In the genomic region with DNA sequence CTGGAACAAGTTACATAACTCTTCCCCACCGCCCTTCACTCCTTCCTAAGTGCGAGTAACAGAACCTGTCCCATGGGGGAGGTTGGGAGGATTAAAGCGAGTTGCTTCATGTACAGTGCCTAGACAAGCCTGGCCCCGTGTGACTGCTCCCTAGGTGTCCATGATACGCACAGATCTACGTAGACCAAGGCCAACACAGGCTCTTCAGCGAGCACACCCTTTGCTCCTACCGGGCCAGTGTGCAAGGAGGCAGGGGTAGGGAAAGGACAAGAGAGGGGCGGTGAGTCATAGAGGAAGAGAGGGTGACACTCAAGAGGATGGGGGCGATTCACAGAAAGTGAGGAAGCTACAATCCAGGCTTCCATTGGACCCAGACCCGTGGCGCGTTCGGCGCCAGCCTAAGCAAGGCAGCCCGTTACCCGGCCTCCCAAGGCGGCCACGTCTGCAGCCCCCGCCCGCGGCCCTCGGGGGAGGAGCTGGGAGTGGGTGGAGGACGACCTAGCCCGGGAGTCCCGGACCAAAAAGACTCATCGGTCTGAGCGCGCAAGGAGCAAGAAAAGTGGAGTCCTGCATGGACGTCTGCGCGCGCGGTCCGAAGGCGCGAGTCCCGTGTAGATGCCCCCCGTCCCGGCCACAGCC, we compare ENCODE assay signal across 8 mouse cellular contexts. TPM values are rescaled to one million over a fixed set of nuclear protein-coding genes. Genes with fewer than 3 reads are reported as not detected.
DNase-seq lines count a peak whose midpoint lies in the region; ATAC-seq and TF ChIP-seq lines count a peak whose summit lies in the region.

No protein-coding gene starts in this region.

- no peaks in the 10 kb centered on the region for H3K27me3 ChIP-seq in intestine, embryonic 14.5 days (replicated peaks; ENCODE audit: control insufficient read depth, insufficient read depth, low read length)

- TF ChIP-seq POLR2A in lung, adult 2 months (IDR thresholded peaks at IDR 0.05; ENCODE audit: borderline replicate concordance, extremely low read depth, low read depth, low read length) = no peak
- TF ChIP-seq POLR2A in olfactory bulb, adult 2 months (IDR thresholded peaks at IDR 0.05; ENCODE audit: insufficient read depth, low read depth, low read length) = no peak

- intact Hi-C loops in gastrocnemius, postnatal 14 days (cut with DNase I; ENCODE audit: low total_unique reads) = no loop called here

- H3K4me1 ChIP-seq in brown adipose tissue, adult 24 weeks (ENCODE audit: control insufficient read depth, insufficient read depth, insufficient read length, low read length) = peaks cover 5% of the 10 kb centered on the region; the same call in 1 of the 2 replicates
- H3K4me1 ChIP-seq in intestine, embryonic 14.5 days (replicated peaks; ENCODE audit: control insufficient read depth, insufficient read depth, low read length) = peaks cover 18% of the 10 kb centered on the region
- peaks cover 17% of the 10 kb centered on the region for H3K4me1 ChIP-seq in lung, adult 2 months (ENCODE audit: control insufficient read depth, insufficient read depth, low read length)
- H3K4me1 ChIP-seq in olfactory bulb, adult 2 months (ENCODE audit: control insufficient read depth, insufficient read depth, low read length) = peaks cover 14% of the 10 kb centered on the region

- H3K27ac ChIP-seq in brown adipose tissue, adult 24 weeks (replicated peaks; ENCODE audit: low read depth, low read length) = peak overlapping the region; percentile 89
- peak overlapping the region; percentile 92 for H3K27ac ChIP-seq in intestine, embryonic 14.5 days (ENCODE audit: low read depth)
- no peak overlapping the region; the same call in 1 of the 2 replicates for H3K27ac ChIP-seq in olfactory bulb, adult 2 months (ENCODE audit: insufficient read depth, low read depth, low read length)

- peak overlapping the region; percentile 96 for H3K4me3 ChIP-seq in brown adipose tissue, adult 24 weeks (ENCODE audit: insufficient read depth, low read depth, low read length)
- H3K4me3 ChIP-seq in intestine, embryonic 14.5 days (ENCODE audit: low read depth, low read length) = peak overlapping the region; percentile 78
- peak overlapping the region; percentile 75 for H3K4me3 ChIP-seq in lung, adult 2 months (replicated peaks; ENCODE audit: extremely low read depth, low read depth, low read length)
- H3K4me3 ChIP-seq in olfactory bulb, adult 2 months (ENCODE audit: insufficient read depth, low read depth, low read length) = peak overlapping the region; percentile 64

- H3K9ac ChIP-seq in intestine, embryonic 14.5 days (ENCODE audit: low read length) = peak overlapping the region; percentile 91

- peak; percentile 41 to 56 for DNase-seq in cerebellum, postnatal 10 days
- no peak for DNase-seq in cerebellum, postnatal 14 days
- peak; percentile 74 for DNase-seq in gastrocnemius, postnatal 14 days
- DNase-seq in intestine, embryonic 14.5 days (ENCODE audit: low spot score) = peak; percentile 83
- no peak for DNase-seq in lung, adult 2 months
- DNase-seq in yolk sac, embryonic 10.5 days (ENCODE audit: low spot score) = peak; percentile 68

- peak overlapping the region; percentile 66 for H3K4me2 ChIP-seq in intestine, embryonic 14.5 days (ENCODE audit: low read length)

- peak; percentile 74 for ATAC-seq in intestine, embryonic 14.5 days (replicated peaks; ENCODE audit: low FRiP score, low TSS enrichment, low read depth)

- TF ChIP-seq CTCF in lung, adult 2 months (IDR thresholded peaks at IDR 0.05; ENCODE audit: insufficient read depth, low read length) = no peak
- TF ChIP-seq CTCF in olfactory bulb, adult 2 months (IDR thresholded peaks at IDR 0.05; ENCODE audit: insufficient read depth, low read depth, low read length) = no peak

- H3K36me3 ChIP-seq in intestine, embryonic 14.5 days (ENCODE audit: control insufficient read depth, insufficient read depth, low read length) = peaks cover 3% of the 10 kb centered on the region; the same call in 1 of the 2 replicates

- 1% methylated on average over 34 of the region's 40 CpGs for WGBS in intestine, embryonic 14.5 days
- WGBS in lung, adult 2 months = under 1% methylated on average over 40 of the region's 40 CpGs
- WGBS in olfactory bulb, adult 2 months = 6% methylated on average over 40 of the region's 40 CpGs

- H3K9me3 ChIP-seq in intestine, embryonic 14.5 days (ENCODE audit: control insufficient read depth, low read length) = no peaks in the 10 kb centered on the region

RNA-seq across cellular contexts. Expression of gene Slc12a4, which starts 0.5 kb away (rescaled TPM):
- polyA plus RNA-seq in brown adipose tissue, adult 24 weeks (2012; ENCODE audit: insufficient read depth, insufficient read length, missing spikeins) = 5.8 and 11.4 TPM in 2 replicates
- total RNA-seq in gastrocnemius, postnatal 14 days (2021) = 10 to 100 TPM; 12.1 to 19.1 TPM
- polyA plus RNA-seq in intestine, embryonic 14.5 days (2014; fragmentation: Nextera tagmentation; extraction: Ambion mirVana) = 27.8 and 28.6 TPM in 2 replicates
- 84.3 and 96.8 TPM in 2 replicates for polyA plus RNA-seq in lung, adult 2 months (2012; rRNA removed)
- polyA plus RNA-seq in olfactory bulb, adult 2 months (2012; ENCODE audit: insufficient read depth, insufficient read length, low replicate concordance, missing spikeins) = not detected in 2 replicates

RNA-seq across cellular contexts. Expression of gene Dpep3, which starts 13.8 kb away (rescaled TPM):
- polyA plus RNA-seq in brown adipose tissue, adult 24 weeks (2012; ENCODE audit: insufficient read depth, insufficient read length, missing spikeins) = not detected in 2 replicates
- not detected for total RNA-seq in gastrocnemius, postnatal 14 days (2021)
- not detected in 2 replicates for polyA plus RNA-seq in intestine, embryonic 14.5 days (2014; fragmentation: Nextera tagmentation; extraction: Ambion mirVana)
- polyA plus RNA-seq in lung, adult 2 months (2012; rRNA removed) = 0.30 and 0.55 TPM in 2 replicates
- polyA plus RNA-seq in olfactory bulb, adult 2 months (2012; ENCODE audit: insufficient read depth, insufficient read length, low replicate concordance, missing spikeins) = not detected in 2 replicates

RNA-seq across cellular contexts. Expression of gene Lcat, which starts 22.2 kb away (rescaled TPM):
- polyA plus RNA-seq in brown adipose tissue, adult 24 weeks (2012; ENCODE audit: insufficient read depth, insufficient read length, missing spikeins) = not detected in 2 replicates
- total RNA-seq in gastrocnemius, postnatal 14 days (2021) = under 1 TPM; 0.21 to 0.29 TPM
- 1.2 and 1.4 TPM in 2 replicates for polyA plus RNA-seq in intestine, embryonic 14.5 days (2014; fragmentation: Nextera tagmentation; extraction: Ambion mirVana)
- polyA plus RNA-seq in lung, adult 2 months (2012; rRNA removed) = 3.4 and 3.6 TPM in 2 replicates
- not detected in 2 replicates for polyA plus RNA-seq in olfactory bulb, adult 2 months (2012; ENCODE audit: insufficient read depth, insufficient read length, low replicate concordance, missing spikeins)

RNA-seq across cellular contexts. Expression of gene Dus2, which starts 25.8 kb away (rescaled TPM):
- 11.8 and 12.8 TPM in 2 replicates for polyA plus RNA-seq in brown adipose tissue, adult 24 weeks (2012; ENCODE audit: insufficient read depth, insufficient read length, missing spikeins)
- 10 to 100 TPM in 1 of 2 experiments, 1 to 10 TPM in 1; 9.4 to 10.4 TPM for total RNA-seq in gastrocnemius, postnatal 14 days (2021)
- 18.3 and 18.7 TPM in 2 replicates for polyA plus RNA-seq in intestine, embryonic 14.5 days (2014; fragmentation: Nextera tagmentation; extraction: Ambion mirVana)
- 5.5 and 10.3 TPM in 2 replicates for polyA plus RNA-seq in lung, adult 2 months (2012; rRNA removed)
- not detected in 2 replicates for polyA plus RNA-seq in olfactory bulb, adult 2 months (2012; ENCODE audit: insufficient read depth, insufficient read length, low replicate concordance, missing spikeins)

RNA-seq across cellular contexts. Expression of gene Psmb10, which starts 27.1 kb away (rescaled TPM):
- 50.1 and 59.6 TPM in 2 replicates for polyA plus RNA-seq in brown adipose tissue, adult 24 weeks (2012; ENCODE audit: insufficient read depth, insufficient read length, missing spikeins)
- 10 to 100 TPM; 19.3 to 20.9 TPM for total RNA-seq in gastrocnemius, postnatal 14 days (2021)
- 64.2 and 64.8 TPM in 2 replicates for polyA plus RNA-seq in intestine, embryonic 14.5 days (2014; fragmentation: Nextera tagmentation; extraction: Ambion mirVana)
- 211 and 217 TPM in 2 replicates for polyA plus RNA-seq in lung, adult 2 months (2012; rRNA removed)
- not detected in 2 replicates for polyA plus RNA-seq in olfactory bulb, adult 2 months (2012; ENCODE audit: insufficient read depth, insufficient read length, low replicate concordance, missing spikeins)

Comparison
In these comparisons a context has a peak if more than half of its experiments do, and no peak if none do; other contexts are left out.
1. DNase-seq: peak in cerebellum, postnatal 10 days (2 of 2), gastrocnemius, postnatal 14 days (single experiment), intestine, embryonic 14.5 days (single experiment) and yolk sac, embryonic 10.5 days (single experiment); none in cerebellum, postnatal 14 days (0 of 2) and lung, adult 2 months (single experiment).
2. Peak in every context shown above with its lines, with median percentiles within 50 percentile points of each other: H3K4me3 ChIP-seq.